Mouse (Mus musculus) left cerebral cortex, postnatal 4 days (tissue): ENCODE measurements around the gene Dhrs11. TPM values are rescaled to one million over a fixed set of nuclear protein-coding genes. Genes with fewer than 3 reads are reported as not detected.

ENCODE experiments used
- DNase-seq: peaks from one replicate; pipeline ENCODE4 v3.0.0-alpha.2; 2022
- intact Hi-C: fragments of 180-260 bp; cut with DNase I; formaldehyde crosslinking; loops from one replicate; pipeline ENCODE4 v1.15.1; 2025
- total RNA-seq, 2 experiments: library from RNA; stranded (reverse); gene quantifications; 2 replicates each; pipeline ENCODE4 v1.2.3; 2021

The Dhrs11 gene
- total RNA-seq, 2 experiments from 2014 or later = 5.9 to 6.8 TPM

- intact Hi-C loops = no loop called here
Measured at GRCm38 (mm10) chr11:84825261-84825807, 3.5 kb downstream of the Dhrs11 start.

DNA sequence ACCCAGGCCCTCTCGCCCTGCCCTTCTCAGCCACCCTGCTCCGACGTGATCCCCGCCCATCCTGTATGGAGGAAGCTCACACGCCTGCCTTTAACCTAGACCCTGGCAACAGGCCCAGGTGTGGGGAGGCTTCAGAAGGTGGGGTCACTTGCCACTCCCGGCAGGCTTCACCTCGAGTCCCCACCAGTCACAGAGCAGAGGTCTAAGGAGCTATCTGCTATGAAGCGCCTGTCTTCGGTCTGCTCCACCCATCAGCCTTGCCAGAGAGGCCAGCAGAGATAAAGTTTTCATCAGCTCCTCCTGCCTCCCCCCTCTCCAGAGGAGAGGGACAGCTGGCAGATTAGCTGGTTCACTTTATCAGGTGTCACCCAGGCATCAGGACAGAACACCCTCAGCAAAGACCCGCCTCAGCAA lies 5.3 kb downstream of the Dhrs11 start:
- no peak for DNase-seq
- intact Hi-C loops = no loop called here

More at GRCm38 (mm10) chr11:84825261-84825807, 3.5 kb downstream of the Dhrs11 start:
- no peak for DNase-seq

DNA sequence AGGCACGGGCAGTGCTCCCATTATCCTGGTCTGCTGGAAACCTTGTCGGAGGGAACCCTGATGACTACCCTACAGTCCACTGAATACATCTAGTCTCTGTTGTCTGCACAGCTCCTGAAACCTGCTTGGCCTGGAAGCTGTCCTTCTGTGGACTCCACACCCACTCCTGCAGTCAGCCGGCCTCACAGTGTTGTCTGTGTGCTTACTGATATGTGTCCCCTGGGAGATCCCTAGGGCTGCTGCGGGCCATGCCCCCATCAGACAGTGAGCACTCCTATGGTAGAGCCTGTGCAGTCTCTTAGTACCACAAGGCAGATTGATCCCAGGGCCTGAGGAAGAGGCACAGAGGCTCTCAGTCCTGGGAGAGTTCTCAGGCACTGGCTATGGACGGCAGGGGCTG lies 6.3 kb downstream of the Dhrs11 start:
- no peak for DNase-seq
- intact Hi-C loops = no loop called here

DNA sequence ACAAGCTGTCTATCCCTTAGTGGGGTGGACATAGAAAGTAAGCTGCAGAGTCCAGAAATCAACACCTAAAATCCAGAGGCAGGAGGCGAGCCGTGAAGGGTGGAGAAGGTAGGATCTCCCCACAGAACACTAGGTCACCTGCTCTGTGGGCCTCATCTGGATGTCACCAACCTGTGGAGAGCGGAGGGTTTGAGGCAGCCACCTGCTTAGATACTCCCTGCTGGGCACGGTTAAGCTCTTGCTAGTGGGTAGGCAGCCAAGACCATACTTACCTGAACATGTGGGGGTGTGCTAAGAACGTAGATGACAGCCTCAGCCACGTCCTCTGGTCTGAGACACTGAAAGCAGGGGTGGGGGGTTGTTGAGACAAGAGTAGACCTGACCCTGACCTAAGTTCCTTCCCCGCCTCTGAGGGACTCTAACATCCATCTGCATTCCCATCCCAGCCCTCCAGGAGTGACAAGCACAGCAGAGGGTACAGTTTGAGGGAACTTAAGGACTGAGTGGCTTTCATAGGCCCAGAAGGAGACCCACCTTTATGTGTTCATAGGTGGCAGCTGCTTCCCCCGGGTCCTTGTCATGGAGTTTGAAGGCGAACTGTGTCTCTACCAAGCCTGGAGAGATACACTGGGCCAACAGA lies 7.5 kb downstream of the Dhrs11 start:
- intact Hi-C loops = no loop called here
- DNase-seq = no peak

DNA sequence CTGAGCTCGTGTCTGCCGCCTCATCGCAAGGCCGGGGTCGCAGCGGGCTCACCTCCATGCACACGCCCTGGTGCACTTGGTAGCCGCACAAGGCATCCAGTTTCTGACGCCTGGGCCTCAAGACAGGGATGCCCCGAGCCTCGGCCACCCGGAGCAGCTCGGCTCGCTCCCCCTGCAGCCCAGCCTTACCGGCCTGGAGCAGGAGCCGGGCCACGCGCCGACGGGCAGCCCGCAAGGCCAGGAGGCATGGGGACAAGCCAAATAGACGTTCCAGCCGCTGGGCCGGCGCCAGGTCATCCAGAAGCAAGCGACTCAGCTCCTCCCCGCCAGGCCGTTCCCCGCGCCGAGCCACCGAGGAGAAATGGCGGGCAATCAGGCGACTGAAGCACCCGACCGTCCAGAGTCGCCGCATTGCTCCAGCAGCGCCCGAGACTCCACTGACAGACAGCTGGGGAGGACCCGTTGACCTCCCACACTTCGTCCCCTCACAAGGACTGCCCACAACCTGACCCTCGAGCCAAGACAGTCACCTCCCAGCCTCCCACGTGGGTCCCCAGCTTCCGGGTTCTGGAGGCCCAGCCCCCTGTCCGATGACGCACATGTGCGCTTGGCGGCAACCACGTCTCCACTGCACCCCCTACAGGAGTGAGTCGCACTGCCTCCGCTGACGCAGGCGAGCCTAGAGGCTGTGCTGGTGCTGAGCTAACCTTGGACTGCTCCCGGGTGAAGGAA lies 9.7 kb downstream of the Dhrs11 start, which contains the start of gene Mrm1:
TSS of gene Mrm1 (minus strand) at position 555 of the 732 bp plus-strand sequence.
- intact Hi-C loops = no loop called here
- DNase-seq = peak; percentile 95

- intact Hi-C loops = no loop called here
- DNase-seq = peak; percentile 58
Measured at GRCm38 (mm10) chr11:84818085-84818960, 10.5 kb downstream of the Dhrs11 start.

DNA sequence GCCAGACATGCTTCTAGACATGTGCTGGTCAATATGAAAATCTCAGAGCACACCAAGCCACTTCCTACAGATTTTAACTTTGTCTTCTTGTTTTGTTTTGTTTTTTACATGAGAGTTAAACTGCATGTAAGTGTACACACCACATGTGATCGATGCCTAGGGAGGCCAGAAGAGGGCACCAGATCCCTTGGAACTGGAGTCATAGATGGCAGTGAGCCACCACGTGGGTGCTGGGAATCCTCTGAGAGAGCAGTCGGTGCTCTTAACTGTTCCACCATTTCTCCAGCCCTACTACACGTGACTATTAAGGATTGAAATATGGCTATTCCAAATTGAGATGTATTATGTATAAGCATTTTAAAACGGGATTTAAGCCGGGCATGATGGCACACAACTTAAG lies 11.4 kb downstream of the Dhrs11 start:
- intact Hi-C loops = no loop called here
- no peak for DNase-seq

GRCm38 (mm10) chr11:84813724-84814510 lies 14.9 kb downstream of the Dhrs11 start:
- intact Hi-C loops = no loop called here
- peak; percentile 83 for DNase-seq

DNA sequence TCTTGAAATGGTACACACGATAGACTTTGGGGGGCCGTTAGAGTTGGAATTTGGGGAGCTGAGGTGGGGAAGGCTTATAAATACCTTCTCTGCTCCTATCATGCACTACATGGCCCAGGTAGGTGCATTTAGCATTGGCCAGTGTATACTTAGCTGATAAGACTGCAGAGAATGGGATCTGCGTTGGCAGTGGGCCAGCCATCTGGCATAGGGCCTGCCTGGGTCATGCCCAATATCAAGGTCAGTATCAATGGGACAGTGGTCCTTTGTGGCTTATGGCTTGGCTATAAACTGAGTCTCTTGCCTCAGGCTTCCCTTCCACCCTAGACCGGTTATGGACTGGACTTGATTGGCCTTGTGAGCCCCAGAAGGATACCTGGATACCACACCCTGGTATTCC lies 24.4 kb downstream of the Dhrs11 start:
- intact Hi-C loops = no loop called here

GRCm38 (mm10) chr11:84797627-84798353 lies 31.0 kb downstream of the Dhrs11 start:
- intact Hi-C loops = loop anchor here (5.0 to 10.0 kb wide), 3 partner anchors 273 to 533 kb away; partner anchors contain the start of gene Lhx1
- peak; percentile 81 for DNase-seq

More for the DNA sequence above, 24.4 kb downstream of the Dhrs11 start:
- no peak for DNase-seq

DNA sequence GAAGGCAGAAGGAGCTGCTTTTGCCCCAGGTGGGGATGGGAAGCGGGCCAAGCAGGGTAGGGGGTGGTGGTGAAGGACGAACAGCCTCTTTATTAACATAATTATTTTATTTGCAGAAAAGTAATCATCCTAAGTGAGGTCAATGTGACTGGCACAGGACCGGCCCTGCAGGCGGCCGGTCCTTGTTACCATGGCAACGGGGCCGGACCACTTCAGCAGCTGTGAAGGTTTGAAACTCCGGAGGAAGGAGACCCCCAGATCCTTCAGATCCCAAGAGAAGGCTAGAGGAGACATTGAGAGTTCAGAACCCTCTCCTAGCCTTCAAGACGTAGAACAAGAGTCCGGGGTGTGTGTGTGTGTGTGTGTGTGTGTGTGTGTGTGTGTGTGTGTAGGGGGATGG lies 31.8 kb downstream of the Dhrs11 start:
- DNase-seq = no peak
- intact Hi-C loops = loop anchor here (5.0 to 10.0 kb wide), 3 partner anchors 272 to 532 kb away; partner anchors contain the start of gene Lhx1

DNA sequence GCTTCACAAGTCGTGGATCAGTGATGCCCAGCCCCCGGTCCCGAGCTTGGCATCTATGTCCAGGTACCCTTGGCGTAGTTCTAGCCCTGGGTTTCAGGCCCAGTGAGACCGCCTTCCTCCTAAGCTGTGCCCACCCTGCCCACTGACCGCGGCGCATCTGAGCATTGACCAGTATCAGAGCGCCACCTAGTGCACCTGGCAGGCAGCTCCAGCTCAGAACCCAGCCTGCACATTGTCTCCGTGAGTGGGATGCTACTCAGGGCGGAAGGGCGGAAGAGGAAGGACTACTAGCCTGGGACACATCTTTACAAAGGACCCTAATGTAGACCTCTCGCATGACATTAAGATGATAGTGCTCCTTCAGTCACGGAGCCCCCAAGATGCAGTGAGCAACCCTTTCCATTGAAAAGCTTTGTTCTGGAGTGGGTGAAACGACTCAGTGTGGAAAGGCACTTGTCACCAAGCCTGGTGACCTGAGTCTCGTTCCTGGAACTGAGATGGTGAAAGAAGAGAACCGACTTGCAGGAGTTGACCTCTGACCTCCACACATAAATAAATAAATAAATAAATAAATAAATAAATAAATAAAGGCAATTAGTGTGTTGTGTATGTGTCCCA lies 34.2 kb downstream of the Dhrs11 start:
- intact Hi-C loops = loop anchor here (5.0 to 10.0 kb wide), 4 partner anchors 72 to 530 kb away; partner anchors contain the start of gene Lhx1

GRCm38 (mm10) chr11:84793545-84793944 lies 35.2 kb downstream of the Dhrs11 start:
- no peak for DNase-seq
- intact Hi-C loops = loop anchor here (5.0 to 10.0 kb wide), 3 partner anchors 71 to 529 kb away; partner anchors contain the start of gene Lhx1

More for the DNA sequence above, 34.2 kb downstream of the Dhrs11 start:
- peak; percentile 91 for DNase-seq

DNA sequence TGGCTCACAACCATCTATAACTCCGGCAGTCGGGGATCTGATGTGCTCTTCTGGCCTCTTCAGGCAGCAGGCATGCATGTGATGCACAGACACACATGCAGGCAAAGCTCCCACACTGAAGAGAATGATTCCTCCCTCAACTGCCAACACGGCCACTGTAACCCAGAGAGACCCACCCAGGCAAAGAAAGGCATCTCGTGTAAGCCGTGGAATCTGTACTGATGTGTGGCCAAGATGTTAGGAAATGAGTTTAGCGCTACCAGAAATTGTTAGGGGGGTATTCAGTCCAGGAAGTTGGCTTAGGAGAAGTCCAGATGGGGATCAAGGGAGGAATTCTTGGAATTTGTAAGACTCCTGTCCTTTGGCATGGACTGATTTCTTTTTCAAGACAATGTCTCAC lies 38.4 kb downstream of the Dhrs11 start:
- intact Hi-C loops = loop anchor here (5.0 to 10.0 kb wide), 3 partner anchors 68 to 526 kb away; partner anchors contain the start of gene Lhx1
- DNase-seq = no peak

DNA sequence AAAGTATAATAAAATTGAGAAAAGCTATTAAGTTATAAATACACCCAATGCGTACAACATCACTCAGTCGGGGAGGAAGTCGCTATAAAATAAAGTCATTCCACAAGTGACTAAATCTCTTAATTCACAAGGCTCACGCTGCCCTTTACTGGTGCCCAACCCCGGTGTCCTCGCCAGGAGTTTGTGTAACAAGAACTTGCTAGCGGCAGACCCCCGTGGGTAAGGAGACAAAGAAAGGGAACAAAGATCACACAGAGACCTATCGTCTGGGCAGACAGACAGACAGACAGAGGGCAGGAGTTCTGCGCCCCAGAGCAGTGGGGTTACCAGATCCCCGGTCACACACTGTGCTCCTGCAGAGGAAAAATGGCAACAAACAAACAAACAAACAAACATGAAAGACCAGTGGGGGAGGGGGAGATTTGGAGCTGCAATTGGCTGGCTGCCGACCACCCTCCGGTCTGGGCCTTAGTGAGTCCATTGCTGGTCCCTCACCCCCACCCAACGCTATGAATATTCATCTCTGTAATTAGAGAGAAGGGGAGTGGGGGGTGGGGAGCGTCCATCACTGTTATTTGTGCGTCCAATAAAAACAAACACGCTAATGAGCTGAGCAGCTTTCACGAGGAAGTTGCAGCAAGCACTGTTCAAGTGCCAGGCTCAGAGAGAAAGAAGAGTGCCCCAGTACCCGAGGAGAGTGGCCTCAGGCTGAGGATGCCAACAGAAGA lies 48.5 kb downstream of the Dhrs11 start:
- intact Hi-C loops = no loop called here
- peak; percentile 55 for DNase-seq

GRCm38 (mm10) chr11:84775560-84775959 lies 53.2 kb downstream of the Dhrs11 start:
- intact Hi-C loops = no loop called here
- peak; percentile 47 for DNase-seq

DNA sequence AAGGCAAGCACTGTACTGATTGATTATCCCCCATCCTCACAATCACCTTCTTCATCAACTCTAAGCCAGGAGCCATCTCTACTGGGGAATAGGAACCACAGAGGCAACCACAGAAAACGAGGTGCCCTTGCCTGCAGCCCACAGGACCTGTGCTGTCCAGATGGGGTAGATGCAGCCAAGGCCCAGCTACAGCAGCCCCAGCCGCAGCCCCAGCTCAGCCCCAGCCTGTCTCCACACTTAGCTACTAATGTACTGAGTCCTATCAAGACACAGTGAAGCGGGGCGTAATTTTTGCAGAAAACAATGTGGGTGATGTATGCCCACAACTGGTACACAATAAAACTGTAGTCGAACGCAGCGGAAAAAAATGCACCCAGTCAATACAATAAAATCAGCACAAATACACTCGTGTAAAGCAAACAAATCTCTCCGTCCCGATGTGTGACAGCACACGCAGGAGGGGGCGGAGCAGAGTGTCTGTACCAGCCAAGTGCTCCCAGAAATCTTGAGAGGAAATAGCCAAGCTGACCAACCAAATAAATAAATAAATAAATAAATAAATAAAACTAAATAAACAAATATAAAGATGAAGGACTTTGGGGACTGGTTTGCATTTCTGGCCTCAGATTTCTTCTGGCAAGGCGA lies 53.8 kb downstream of the Dhrs11 start:
- intact Hi-C loops = no loop called here

More for the DNA sequence above, 53.8 kb downstream of the Dhrs11 start:
- DNase-seq = no peak
